Mouse (Mus musculus) neural tube, embryonic 15.5 days (tissue): ENCODE results near the gene Prkca. TPM values are rescaled to one million over a fixed set of nuclear protein-coding genes. Genes with fewer than 3 reads are reported as not detected.

ENCODE experiments used
- ATAC-seq: fragments of 200-750 bp; cut with Nextera tagmentation; 2 replicates; pipeline ENCODE4 v1.8.0; 2017; ENCODE audit warnings: mild to moderate bottlenecking, moderate TSS enrichment, moderate library complexity; ENCODE audit not compliant: low FRiP score
- H3K27ac ChIP-seq: fragments of 300-500 bp; sonication (generic); replicated peaks from 2 replicates; pipeline ENCODE4 v1.5.1; 2015; ENCODE audit warnings: mild to moderate bottlenecking, inconsistent platforms
- H3K27me3 ChIP-seq: fragments of 300-500 bp; sonication (generic); replicated peaks from 2 replicates; pipeline ENCODE4 v1.6.1; 2015; ENCODE audit warnings: inconsistent platforms
- H3K36me3 ChIP-seq: fragments of 300-500 bp; sonication (generic); 2 replicates; pipeline ENCODE4 v1.6.1; 2015; ENCODE audit warnings: inconsistent platforms
- H3K4me1 ChIP-seq: fragments of 300-500 bp; sonication (generic); 2 replicates; pipeline ENCODE4 v1.6.1; 2015; ENCODE audit warnings: inconsistent platforms
- H3K4me2 ChIP-seq: fragments of 300-500 bp; sonication (generic); 2 replicates; pipeline ENCODE4 v1.6.1; 2015; ENCODE audit warnings: inconsistent platforms, mild to moderate bottlenecking, moderate library complexity
- H3K4me3 ChIP-seq: fragments of 300-500 bp; sonication (generic); replicated peaks from 2 replicates; pipeline ENCODE4 v1.5.1; 2015; ENCODE audit warnings: mild to moderate bottlenecking, inconsistent platforms
- H3K9ac ChIP-seq: fragments of 300-500 bp; sonication (generic); replicated peaks from 2 replicates; pipeline ENCODE4 v1.6.1; 2015; ENCODE audit warnings: mild to moderate bottlenecking, inconsistent platforms
- H3K9me3 ChIP-seq: fragments of 300-500 bp; sonication (generic); replicated peaks from 2 replicates; pipeline ENCODE4 v1.6.1; 2016; ENCODE audit warnings: inconsistent platforms
- WGBS: fragments of 180-500 bp; shearing (Covaris S2); methylation state at CpG from one replicate; pipeline ENCODE4 v1.1.7; 2015; ENCODE audit warnings: mixed read lengths; 5-methylcytosine and 5-hydroxymethylcytosine counted together
- polyA plus RNA-seq: library from polyadenylated mRNA; unstranded; fragments of >200 nt; fragmentation: Nextera tagmentation; extraction: Ambion mirVana; gene quantifications from 2 replicates; pipeline ENCODE4 v1.2.1, GENCODE M21; 2015

Prkca gene
- polyA plus RNA-seq, 1 experiment from 2014 or later = 9.1 TPM

DNA sequence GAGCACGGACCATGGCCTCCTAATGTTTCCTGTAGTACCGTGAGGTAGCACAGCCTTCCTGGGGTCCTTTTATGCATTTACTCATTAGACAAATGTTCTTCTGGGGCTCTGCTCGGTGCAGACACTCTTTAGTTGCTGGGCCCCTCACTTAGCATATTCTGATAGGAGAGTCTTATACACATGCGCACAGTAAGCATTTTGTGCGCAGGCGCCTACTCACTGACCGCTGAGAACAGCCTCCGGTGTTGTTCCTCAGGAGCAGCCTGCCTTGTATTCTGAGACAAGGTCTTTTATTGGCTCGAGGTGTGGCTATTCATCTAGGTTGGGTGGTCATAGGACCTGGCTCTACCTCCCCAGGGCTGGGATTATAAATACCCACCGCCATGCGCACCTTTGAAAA lies 412.4 kb downstream of the Prkca start:
- no peaks in the 10 kb centered on the region for H3K4me1 ChIP-seq
- no peak overlapping the region for H3K27ac ChIP-seq
- 81% methylated on average over 11 of the region's 11 CpGs for WGBS
- ATAC-seq = no peak
- H3K36me3 ChIP-seq = no peaks in the 10 kb centered on the region
- no peak overlapping the region for H3K4me3 ChIP-seq
- H3K4me2 ChIP-seq = no peak overlapping the region
- H3K27me3 ChIP-seq = no peaks in the 10 kb centered on the region
- no peak overlapping the region for H3K9ac ChIP-seq
- no peaks in the 10 kb centered on the region for H3K9me3 ChIP-seq

DNA sequence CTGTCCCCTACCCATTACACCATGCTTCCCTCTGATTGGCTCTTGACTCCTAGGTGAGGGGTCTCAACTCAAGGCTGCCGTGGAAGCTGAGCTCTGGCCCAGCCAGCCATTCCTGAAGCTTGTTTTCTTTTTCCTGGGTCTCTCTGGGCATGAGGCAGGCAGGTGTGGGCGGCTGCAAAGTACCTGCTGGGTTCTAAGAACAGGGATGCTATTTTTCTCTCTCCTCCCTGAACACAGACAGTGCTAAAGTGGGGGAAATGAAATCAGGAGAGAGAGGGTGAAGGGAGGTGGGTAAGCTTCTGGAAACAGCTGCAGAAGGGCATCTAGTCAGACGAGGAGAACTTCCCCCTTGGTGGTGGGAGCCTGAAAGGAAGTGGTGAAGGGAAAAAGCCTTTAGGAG lies 414.0 kb downstream of the Prkca start:
- Histone ChIP-seq H3K4me1 (no peaks in the 10 kb centered on the region), H3K36me3 (no peaks in the 10 kb centered on the region), H3K27me3 (no peaks in the 10 kb centered on the region), H3K27ac (no peak overlapping the region), H3K9me3 (no peaks in the 10 kb centered on the region), H3K9ac (no peak overlapping the region), H3K4me2 (no peak overlapping the region), H3K4me3 (no peak overlapping the region)
- 62% methylated on average over 3 of the region's 3 CpGs for WGBS
- no peak for ATAC-seq

DNA sequence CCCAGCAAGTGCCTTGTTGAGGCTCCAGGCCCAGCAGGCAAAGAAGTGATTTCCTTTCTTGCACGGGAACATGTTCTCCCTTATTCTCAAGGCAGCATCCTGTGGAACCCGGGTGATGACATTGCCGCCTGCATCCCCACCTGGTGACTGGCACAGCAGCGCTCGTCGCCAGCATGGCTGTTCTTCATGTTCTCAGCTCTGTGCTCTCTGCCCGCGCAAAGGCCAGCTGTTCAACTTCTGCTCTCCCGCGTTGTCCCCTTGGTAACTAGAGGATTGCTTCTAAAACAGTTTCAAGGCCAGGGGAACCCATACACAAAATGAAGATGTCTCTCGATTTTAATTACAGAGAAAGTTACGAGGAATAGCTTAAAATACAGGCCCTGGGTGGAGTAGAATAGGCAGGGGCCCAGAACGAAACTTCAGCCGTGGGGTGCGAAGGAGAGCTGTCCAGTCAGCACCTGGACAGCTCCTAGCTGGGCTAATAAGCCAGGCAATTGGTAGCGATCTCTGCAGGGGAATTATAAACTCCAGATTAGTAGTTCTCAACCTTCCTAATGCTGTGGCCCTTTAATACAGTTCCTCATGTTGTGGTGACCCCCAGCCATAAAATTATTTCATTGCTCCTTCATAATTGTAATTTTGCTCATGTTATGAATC lies 423.7 kb downstream of the Prkca start:
- Histone ChIP-seq H3K4me1 (peaks cover 12% of the 10 kb centered on the region; the same call in 1 of the 2 replicates), H3K27me3 (peaks cover 13% of the 10 kb centered on the region), H3K4me3 (no peak overlapping the region), H3K27ac (no peak overlapping the region), H3K9me3 (no peaks in the 10 kb centered on the region), H3K4me2 (no peak overlapping the region), H3K9ac (no peak overlapping the region), H3K36me3 (no peaks in the 10 kb centered on the region)
- 42% methylated on average over 16 of the region's 16 CpGs for WGBS
- no peak for ATAC-seq

DNA sequence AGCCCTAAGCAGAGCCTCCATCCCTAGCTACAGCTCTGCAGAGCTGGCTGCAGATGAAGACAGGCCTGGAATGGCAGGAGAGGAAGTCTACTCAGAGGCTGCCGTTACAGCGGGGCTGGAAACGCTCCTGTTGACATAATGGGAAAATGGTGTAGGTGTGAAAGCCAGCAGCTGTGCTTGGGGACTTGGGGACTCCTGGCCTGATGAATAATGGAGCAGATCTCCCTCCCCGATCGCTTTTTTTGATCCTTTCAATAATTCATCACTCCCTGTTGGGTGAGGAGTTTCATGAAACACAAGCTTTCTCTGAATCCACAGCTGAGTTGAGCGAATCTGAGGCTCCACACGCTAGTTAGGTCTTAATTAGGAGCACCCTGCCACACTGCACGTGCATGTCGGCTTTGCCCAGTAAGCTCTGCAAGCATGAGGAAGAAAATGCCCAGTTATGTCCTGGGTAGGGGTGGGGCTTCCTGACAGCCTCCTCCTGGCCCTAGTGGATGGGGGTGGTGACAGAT lies 425.9 kb downstream of the Prkca start:
- Histone ChIP-seq H3K27me3 (peaks cover 20% of the 10 kb centered on the region), H3K4me1 (peaks cover 20% of the 10 kb centered on the region), H3K36me3 (no peaks in the 10 kb centered on the region), H3K9ac (no peak overlapping the region), H3K4me2 (no peak overlapping the region), H3K27ac (peak overlapping the region; percentile 28; the same call in 1 of the 2 replicates), H3K9me3 (no peaks in the 10 kb centered on the region), H3K4me3 (no peak overlapping the region)
- ATAC-seq = no peak
- 23% methylated on average over 9 of the region's 9 CpGs for WGBS

DNA sequence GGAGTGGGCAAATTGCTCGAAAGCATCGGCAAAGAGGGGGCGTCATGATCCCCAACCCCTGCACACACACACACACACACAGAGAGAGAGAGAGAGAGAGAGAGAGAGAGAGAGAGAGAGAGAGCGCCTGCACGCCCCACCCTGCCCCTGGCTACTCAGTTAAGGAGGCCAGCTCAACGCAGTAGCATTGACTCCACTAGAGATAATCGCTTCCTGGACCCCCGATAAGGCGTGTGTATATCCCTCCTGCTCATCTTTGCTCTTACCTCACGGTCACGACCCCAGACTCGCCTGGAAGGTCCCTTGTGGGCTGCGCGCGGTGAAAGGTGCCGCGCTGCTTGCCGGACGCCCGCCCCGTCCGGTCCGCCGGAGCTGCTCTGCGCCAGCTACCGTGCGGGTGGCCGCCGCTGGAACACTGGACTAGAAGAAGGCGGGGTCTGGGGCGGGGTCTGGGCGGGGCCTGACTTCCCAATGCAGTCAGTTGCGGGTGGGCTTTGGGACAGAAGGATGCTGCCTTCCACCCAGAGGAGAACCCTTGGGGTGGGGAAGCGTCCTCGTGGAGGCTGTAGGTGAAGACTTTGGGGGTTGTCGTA lies 429.0 kb downstream of the Prkca start, which contains the start of gene Cacng5:
TSS of gene Cacng5 (minus strand) at position 422 of the 593 bp plus-strand sequence.
- Histone ChIP-seq H3K4me3 (peak within 1 kb of the TSS; percentile 49), H3K4me1 (peaks cover 17% of the 10 kb centered on the region), H3K27ac (no peak within 1 kb of the TSS), H3K9me3 (no peaks in the 10 kb centered on the region), H3K36me3 (no peaks in the 10 kb centered on the region), H3K27me3 (peaks cover 18% of the 10 kb centered on the region), H3K9ac (peak within 1 kb of the TSS; percentile 47), H3K4me2 (peak within 1 kb of the TSS; percentile 71)
- peak; percentile 76 for ATAC-seq
- WGBS = 3% methylated on average over 34 of the region's 36 CpGs

DNA sequence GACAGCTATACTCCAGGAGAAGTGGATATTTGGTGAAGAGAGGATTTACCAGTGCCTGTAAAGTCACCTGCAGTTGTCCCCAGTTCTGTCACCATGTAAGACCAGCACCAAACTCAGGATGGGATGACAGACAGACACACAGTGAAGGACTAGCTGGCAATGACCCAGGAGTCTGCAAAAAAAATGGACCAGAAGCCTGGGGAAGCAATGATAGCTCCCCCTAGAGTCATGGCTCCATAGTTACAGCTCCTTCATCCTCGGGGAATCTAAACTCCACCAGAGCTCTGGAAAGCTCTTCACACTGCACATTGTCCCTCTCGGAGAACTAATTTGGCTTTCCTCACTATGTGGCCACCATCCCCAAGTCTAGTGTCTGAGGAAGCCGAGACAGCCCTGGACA lies 430.4 kb downstream of the Prkca start:
- H3K4me1 ChIP-seq = peaks cover 16% of the 10 kb centered on the region
- H3K27me3 ChIP-seq = peaks cover 17% of the 10 kb centered on the region
- H3K27ac ChIP-seq = no peak overlapping the region
- no peak overlapping the region for H3K4me3 ChIP-seq
- H3K9me3 ChIP-seq = no peaks in the 10 kb centered on the region
- 63% methylated on average over 3 of the region's 3 CpGs for WGBS
- no peak overlapping the region for H3K9ac ChIP-seq
- peak overlapping the region; percentile 71 for H3K4me2 ChIP-seq
- H3K36me3 ChIP-seq = no peaks in the 10 kb centered on the region
- ATAC-seq = no peak

DNA sequence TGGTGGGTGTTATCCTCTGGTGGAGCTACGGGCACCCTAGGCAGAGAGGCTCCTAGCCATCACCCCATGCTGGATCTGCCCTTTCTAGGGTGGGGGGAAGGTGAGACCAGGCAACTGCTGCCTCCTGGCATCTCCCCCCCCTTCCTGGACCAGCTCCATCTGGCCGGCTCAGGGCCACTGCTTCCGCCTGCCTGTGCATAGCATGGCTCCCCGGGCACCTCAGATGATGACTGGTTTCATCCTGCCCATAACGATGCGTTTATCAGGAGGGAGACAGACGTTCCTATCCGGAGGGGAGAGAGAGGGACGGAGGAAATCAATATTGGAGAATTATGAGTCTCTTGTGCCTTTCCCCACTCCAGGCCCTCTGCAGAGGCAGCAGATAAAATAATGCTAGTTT lies 438.4 kb downstream of the Prkca start:
- peaks cover 22% of the 10 kb centered on the region for H3K4me1 ChIP-seq
- peak overlapping the region; percentile 45 for H3K27ac ChIP-seq
- H3K36me3 ChIP-seq = no peaks in the 10 kb centered on the region
- no peak overlapping the region for H3K9ac ChIP-seq
- 40% methylated on average over 9 of the region's 9 CpGs for WGBS
- H3K4me3 ChIP-seq = no peak overlapping the region
- ATAC-seq = peak; percentile 70
- no peak overlapping the region for H3K4me2 ChIP-seq
- H3K9me3 ChIP-seq = no peaks in the 10 kb centered on the region
- no peaks in the 10 kb centered on the region for H3K27me3 ChIP-seq

DNA sequence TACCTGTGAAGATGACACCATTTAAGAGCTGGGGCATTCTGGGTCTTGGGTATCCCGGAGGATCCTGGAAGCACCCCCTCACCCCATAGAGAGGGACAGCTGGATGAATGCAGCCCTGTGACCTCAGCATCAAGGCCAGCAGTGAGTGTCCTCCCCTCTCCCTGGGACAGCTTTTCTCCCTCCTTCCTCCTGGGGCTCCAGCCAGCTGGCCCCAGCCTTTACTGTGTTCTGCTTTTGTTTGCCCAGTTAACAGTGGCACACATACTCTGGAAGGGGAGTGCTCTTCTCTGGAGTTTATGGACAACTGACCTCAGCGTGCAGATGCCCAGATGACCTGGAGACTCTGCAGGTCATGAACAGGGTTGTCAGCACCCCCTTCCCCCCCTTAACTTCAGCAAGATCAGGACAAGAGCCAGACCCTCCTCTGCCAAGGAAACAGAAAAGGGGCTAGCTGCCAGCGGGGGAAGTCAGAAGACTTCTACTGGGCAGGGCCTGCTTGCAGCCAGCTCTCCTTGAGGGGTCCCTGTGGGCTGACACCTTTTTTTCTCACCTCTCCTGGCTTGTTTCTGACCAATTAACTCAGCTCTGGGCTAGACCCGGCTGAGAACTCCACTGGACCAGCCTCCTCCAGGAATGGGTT lies 439.6 kb downstream of the Prkca start:
- peaks cover 22% of the 10 kb centered on the region for H3K4me1 ChIP-seq
- H3K4me3 ChIP-seq = no peak overlapping the region
- H3K27ac ChIP-seq = no peak overlapping the region
- no peak overlapping the region for H3K9ac ChIP-seq
- WGBS = 39% methylated on average over 4 of the region's 4 CpGs
- no peak overlapping the region for H3K4me2 ChIP-seq
- H3K27me3 ChIP-seq = no peaks in the 10 kb centered on the region
- H3K9me3 ChIP-seq = no peaks in the 10 kb centered on the region
- H3K36me3 ChIP-seq = no peaks in the 10 kb centered on the region
- ATAC-seq = 0 out of 2 replicates have a peak, but pooled peaks have one; percentile 19

DNA sequence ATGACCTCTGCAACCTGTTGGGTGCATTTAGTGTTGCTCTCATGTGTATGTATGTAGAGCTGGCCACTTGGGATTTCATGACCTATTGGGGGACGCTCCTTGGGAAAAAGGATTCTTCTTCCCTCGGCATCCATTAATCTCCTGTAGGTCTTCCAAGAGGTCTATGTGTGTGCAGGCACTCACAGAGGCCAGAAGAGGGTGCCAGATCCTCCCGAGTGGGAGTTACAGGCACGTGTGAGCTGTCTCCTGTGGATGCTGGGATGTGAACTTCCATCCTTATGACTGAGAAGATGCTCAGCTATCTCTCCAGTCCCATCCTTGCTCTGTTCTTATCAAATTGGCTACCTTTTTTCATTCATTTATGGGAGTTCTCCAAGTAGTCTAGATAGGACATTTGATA lies 443.3 kb downstream of the Prkca start:
- no peaks in the 10 kb centered on the region for H3K36me3 ChIP-seq
- H3K27me3 ChIP-seq = no peaks in the 10 kb centered on the region
- ATAC-seq = no peak
- H3K4me2 ChIP-seq = no peak overlapping the region
- 47% methylated on average over 4 of the region's 4 CpGs for WGBS
- H3K27ac ChIP-seq = no peak overlapping the region
- H3K4me3 ChIP-seq = no peak overlapping the region
- peaks cover 24% of the 10 kb centered on the region for H3K4me1 ChIP-seq
- no peak overlapping the region for H3K9ac ChIP-seq
- H3K9me3 ChIP-seq = no peaks in the 10 kb centered on the region

DNA sequence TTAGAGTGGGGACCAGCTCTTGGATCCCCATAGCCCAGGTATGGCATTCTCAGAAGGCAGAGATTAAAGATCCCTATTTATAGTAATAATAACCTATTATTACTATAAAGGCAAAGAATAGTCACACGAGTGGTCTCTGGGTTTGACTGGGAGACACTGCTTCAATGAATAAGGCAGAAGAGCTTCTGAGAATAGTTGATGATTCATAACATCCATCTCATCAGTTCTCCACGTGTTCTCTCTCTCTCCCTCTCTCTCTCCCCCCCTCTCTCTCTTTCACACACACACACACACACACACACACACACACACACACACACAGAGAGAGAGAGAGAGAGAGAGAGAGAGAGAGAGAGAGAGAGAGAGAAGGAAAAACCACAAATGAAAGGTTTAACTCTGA lies 445.0 kb downstream of the Prkca start:
- Histone ChIP-seq H3K4me2 (no peak overlapping the region), H3K4me3 (no peak overlapping the region), H3K4me1 (peaks cover 24% of the 10 kb centered on the region), H3K27ac (no peak overlapping the region), H3K9me3 (no peaks in the 10 kb centered on the region), H3K27me3 (no peaks in the 10 kb centered on the region), H3K9ac (no peak overlapping the region), H3K36me3 (no peaks in the 10 kb centered on the region)
- WGBS = 49% methylated on average over 2 of the region's 2 CpGs
- ATAC-seq = no peak

DNA sequence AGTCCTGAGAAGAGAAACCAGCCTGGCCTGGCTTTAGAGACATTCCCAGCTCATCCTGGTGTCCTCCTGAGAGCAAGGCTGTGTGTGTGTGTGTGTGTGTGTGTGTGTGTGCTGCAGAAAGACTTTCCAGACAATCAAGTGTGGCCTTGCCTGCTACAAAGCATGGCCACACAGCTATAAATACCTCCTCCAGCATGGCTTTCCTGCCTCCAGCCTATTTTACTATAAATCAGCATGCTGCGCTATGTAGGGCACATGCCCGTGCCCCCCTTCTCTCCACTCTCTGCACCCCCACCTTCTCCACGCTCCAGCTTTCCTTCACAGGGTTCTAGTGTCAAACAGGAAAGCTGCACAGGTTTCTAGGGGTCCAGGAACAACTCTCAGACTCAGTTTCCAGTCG lies 448.1 kb downstream of the Prkca start:
- Histone ChIP-seq H3K9ac (no peak overlapping the region), H3K36me3 (no peaks in the 10 kb centered on the region), H3K4me1 (peaks cover 29% of the 10 kb centered on the region), H3K9me3 (no peaks in the 10 kb centered on the region), H3K4me3 (no peak overlapping the region), H3K27me3 (no peaks in the 10 kb centered on the region), H3K4me2 (no peak overlapping the region), H3K27ac (0 out of 2 replicates have a peak overlapping the region, but pooled peaks have one; percentile 13)
- 59% methylated on average over 4 of the region's 4 CpGs for WGBS
- ATAC-seq = peak; percentile 64

DNA sequence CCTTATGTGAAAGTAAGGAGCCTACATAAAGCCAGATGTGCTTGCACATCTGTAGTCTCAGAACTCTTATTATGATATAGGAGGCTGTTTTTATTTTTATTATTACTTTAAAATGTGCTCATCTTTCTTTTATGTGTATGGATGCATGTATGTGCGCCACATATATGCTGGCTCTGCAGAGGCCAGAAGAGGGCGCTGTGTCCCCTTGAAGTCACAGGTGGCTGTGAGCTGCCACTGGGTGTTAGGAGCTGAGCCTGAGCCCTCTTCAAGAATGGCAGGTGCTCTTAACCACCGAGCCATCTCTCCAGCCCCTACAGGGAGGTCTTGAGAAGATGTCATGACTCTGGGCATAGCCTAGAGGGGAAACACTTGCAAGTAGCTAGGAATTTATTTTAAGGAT lies 452.4 kb downstream of the Prkca start:
- Histone ChIP-seq H3K27ac (no peak overlapping the region), H3K4me3 (no peak overlapping the region), H3K4me2 (no peak overlapping the region), H3K9ac (no peak overlapping the region), H3K27me3 (no peaks in the 10 kb centered on the region), H3K36me3 (no peaks in the 10 kb centered on the region), H3K4me1 (peaks cover 34% of the 10 kb centered on the region), H3K9me3 (no peaks in the 10 kb centered on the region)
- WGBS = 86% methylated on average over 3 of the region's 3 CpGs
- no peak for ATAC-seq
